Mouse (Mus musculus): Measurements from ENCODE around the gene Tbcd.

Gene Tbcd

DNA sequence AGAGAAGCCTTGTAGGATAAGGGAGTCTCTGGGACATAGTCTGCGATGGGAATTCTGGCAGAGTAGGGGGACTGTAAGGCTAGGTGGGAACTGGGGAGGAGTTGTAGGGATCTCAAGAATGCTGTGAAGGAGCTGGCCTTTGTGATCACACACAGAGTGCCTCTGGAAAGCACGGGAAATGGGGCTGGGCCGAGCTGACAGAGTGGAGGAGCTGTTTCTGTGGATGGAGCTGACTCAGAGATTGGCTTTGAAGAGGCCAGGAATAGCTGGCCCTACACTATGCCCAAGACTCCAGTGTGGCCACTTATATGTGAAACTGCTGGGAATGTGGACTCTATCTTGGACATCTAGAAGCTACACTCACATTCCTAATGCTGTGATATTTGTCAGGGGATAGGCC, 84.8 kb downstream of the Tbcd start:
- DNase-seq (ENCODE audit: low spot score in 2 of 2) = no peak

DNA sequence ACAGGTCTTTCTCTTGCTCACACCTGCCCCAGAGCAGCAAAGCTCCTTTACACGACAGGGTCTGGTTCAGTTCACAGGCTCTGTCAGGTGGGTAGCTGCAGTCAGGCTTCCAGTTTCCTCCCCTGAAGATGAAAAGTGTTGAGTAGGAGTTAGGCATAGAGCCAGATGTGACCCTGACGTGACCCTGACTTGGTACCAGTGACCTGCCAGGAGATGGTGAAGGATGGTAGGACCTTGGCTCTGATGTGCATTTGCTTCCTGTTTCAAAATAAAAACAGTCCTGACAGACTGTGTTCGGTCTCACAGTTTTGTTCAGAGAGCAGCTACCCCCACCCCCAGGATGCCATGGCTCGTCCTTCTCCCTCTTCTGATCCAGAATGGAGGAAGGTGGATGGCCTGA, 90.7 kb downstream of the Tbcd start:
- no peak for DNase-seq (ENCODE audit: low spot score in 2 of 2)

DNA sequence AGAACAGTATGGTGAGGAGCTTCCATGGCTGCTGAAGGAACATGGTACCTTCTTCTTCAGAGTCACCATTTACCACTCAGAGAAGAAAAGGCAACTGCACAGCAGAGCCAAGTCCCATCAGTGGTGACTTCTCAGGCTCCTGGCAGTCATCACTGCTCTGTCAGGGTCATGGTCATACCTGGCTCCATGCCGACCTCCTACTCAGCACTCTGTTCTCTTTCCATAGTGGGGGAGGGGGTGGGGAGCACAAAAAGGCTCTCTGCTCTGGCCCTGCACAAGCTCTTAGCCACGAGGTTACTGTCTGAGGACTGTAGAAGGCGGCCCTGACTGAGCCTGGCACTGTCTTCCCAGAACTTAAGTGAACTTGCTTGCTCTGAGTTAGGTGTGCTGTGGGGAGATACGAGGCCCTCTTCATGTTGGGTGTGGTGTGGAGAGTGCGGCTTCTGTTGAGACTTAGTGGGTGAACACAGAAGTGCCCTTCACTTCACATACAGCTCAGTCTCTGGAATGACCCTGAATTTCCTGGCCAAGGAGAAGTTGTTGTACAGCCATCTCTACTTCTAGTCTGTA, 91.6 kb downstream of the Tbcd start:
- DNase-seq (ENCODE audit: low spot score in 2 of 2) = no peak

DNA sequence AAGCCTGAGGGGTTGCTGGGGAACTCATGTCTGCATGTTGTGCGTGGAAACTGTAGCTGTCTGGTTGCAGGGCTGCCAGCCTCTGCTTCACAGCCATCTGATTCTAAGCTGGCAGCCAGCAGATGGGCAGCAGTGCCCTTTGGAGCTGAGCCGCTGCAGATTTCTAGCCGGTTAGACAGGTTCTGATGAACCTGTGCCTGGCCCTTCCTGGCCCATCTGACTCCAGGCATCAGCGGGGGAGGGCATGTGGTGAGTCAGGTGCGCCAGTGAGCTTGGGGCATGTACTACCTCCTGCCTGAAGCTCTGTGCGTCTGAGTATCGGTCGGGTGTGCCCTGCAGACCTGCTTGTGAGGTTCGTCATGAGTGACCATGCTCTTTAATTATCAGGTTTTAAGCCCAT, 92.2 kb downstream of the Tbcd start:
- no peak for DNase-seq (ENCODE audit: low spot score in 2 of 2)

DNA sequence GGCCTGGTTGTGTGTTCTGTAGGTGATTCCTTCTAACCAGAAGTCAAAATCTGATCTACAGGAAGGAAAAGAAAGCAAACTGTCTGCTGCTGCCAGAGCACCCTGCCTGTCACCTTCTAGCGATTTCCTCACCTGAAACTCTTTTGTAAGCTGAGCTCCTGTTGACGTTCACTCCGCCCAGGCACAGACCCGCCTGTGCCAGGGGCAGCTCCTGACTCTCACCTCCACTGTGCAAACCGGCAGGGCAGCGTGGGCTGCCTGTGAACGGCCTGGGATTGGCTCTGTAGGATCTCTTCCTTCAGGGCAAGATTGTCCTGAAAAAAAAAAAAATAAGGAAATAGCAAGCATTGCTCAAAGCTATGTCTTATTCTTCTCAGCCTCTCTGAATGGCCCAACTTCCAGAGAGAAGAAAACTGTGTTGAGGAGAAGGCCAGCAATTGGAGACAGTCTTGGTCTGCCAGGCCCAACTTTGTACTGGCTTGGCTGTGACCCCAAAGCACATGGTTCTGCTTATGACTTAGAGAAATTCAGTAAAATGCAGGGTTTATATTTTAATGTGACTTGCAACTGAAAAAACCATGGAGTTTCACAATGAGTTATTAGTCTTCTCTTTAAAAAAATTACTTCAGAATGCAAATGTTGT, 93.1 kb downstream of the Tbcd start:
- no peak for DNase-seq (ENCODE audit: low spot score in 2 of 2)

DNA sequence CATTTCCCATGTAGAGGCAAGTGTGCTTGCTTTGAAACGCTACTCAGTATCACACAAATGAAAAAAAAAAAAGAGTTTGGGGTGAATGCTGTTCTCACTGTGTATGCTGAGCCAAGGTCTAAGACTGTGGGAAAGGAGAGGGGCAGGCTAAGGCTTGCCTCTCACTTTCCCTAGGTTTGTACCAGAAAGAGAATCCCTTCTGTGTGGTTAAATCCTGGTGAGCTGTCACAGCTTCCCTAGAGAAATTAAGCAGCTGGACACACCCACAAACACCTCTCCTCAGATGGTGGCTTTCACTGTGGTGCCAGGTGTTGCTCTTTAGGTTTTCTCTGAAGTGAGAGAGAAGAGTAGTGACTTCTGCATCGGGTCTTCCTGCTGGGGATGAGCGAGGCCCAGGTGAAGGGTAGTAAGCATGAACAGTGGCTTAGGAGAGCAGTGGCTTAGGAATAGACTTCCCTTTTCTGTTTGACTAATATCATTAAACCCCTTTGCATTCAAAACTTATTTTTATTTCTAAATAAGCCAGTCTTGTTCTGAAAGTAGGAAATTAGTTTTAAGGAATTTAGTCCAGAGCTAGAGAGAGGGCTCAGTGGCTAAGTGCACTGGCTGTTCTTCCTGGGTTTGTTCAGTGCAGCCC, 93.8 kb downstream of the Tbcd start:
- DNase-seq (ENCODE audit: low spot score in 2 of 2) = no peak

DNA sequence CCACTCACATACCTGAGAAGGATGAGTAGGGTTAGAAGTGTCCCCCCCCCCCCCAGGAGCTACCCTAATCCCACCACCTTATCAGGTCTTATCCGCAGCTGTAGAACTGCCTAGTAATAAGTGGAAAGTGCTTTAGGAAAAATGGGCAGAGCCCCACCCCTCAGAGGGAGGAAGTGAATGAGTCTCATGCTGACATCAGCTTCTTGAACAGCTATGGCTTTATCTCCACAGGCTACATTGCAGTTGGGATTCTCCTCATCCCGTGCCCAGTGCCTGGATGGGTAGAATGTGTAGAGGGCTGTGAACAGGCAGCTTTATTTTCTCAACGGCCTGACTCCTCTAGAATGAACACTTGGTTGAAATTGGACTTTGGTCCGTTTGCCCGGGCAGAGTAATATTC, 95.5 kb downstream of the Tbcd start:
- no peak for DNase-seq (ENCODE audit: low spot score in 2 of 2)

DNA sequence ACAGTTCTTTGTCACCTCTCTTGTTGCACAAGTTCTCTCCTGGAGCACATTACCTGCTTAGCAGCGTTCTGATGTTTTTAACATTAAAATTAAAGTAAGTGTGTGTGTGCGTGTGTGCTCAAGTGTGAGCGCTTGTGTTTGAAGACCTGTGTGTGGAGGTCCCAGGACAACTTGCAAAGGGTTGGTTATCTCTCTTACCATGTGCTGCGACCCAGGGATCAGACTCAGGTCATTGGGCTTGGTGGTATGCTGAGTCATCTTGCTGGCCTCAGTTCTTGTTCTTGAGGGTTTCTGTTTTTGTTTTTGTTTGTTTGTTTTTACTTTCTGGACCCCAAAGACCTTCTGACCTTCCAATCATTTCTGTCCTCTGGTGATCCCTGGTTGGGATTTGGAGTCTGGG, 96.2 kb downstream of the Tbcd start:
- no peak for DNase-seq (ENCODE audit: low spot score in 2 of 2)

DNA sequence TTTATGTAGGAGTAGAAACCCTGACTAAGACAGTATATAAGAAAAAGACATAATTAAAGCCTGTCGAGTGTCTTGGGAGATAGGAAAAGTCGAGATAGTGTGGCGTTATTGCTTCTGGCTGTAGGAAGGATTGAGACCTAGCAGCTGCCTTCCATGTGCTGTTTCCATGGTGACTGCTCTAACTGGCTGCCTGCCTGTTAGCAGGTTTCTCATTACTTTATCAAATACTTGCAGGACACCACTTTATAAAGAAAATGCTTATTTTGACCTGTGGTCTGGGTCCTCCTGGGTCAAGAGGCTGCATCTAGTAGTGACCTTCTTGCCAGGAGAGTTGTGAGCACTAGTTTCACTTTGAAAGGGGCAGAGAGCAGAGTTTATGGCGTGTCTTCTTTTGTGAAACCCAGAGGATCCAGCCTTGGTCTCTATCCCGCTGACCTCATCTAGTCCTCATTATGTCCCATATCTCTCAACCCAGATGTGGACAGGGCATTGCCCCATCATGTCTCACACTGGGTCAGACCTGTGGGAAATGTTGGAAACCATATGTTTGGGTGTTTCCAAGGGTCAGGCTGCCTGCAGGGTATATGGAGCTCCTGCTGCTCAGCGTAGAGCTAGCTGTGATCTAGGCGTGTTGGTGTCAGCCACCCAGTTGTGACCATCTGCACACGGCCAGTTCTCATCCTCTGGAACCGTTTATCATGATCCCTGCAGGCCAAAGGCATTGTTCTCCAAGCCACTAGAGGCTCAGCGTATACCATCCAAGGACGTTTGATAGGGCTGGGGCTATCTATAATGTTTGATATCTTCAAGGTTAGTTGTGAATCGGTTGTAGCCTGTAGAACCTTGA, 97.5 kb downstream of the Tbcd start:
- DNase-seq (ENCODE audit: low spot score in 2 of 2) = no peak

DNA sequence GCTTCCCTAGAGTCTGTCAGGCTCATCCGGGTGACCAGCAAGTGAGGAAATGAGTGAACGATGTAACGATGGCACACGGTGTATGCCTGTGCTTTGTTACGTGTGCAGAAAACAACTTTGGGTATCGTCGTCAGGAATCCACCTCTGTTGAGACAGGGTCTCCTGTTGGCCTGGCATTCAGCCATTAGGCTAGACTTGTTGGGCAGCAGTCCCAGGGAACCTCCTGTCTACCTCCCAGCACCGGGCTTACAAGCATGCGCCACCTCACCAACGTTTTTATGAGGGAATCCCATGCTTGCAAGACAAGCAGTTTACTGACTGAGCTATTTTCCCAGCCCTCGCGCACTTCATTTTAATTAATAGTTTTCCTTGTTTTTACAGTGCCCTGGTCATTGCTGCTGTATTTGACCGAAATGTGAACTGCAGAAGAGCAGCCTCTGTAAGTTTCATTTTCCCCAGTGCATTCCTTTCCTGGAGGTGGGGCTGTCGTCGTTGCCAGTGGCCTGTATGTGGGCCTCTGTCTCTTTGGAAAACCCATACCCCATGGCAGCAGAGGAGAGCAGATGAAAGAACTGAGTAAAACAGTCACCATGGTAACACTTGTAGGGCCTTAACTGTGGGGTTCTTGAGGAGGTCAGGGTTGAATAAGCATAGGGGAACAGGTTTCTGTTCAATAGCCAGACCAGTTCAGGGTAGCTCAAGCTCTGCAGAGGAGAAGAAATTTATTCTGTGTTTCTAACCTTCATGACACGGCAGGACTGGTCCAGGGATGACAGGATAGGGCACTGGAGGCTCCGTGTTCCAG, 98.3 kb downstream of the Tbcd start:
- no peak for DNase-seq (ENCODE audit: low spot score in 2 of 2)

DNA sequence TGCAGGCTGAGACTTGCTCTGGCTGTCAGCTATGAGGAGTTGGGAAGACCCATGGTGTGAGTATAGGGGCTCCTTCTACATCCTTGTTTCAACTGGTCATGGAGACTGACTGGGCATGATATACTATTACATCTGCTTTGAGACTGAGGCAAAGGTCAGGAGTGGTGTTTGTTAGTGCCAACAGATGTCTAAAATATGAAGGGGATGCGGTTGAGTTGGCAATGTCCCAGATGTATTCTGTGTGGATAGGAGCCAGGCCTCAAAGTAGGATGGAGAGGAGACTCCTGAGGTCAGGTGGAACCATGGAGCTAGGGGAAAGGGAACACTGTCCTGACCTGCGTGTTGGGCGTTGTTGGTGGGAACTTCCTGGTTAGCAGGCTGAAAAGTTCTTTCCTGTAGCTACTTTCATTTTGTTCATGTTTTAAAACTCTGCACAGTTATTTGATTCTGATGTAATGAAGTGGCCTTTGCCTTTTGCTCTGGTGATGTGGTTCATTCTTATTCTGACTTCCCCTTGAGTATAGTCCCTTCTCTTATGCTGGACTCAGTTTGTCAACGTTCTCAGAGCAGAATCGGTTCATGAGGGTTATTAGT, 99.6 kb downstream of the Tbcd start:
- no peak for DNase-seq (ENCODE audit: low spot score in 2 of 2)

DNA sequence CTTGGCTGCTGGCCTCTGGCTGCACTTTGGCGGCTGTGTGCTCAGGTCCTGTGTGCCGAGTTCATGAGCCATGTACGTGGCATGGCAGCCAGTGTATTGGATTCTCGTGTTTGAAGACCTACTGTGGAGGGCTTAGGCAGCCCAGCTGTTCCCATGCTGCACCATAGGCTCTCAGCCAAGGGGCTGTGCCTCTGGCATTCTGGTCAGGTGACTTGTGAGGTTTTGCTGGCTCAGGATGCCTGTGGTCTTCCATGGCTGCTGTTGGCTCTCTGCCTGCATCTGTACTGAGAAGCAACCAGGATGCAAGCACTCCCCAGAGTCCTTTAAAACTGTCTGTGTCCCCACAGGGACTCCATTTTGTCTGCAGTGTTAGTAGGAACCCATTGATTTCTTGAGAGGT, 100.4 kb downstream of the Tbcd start:
- no peak for DNase-seq (ENCODE audit: low spot score in 2 of 2)

DNA sequence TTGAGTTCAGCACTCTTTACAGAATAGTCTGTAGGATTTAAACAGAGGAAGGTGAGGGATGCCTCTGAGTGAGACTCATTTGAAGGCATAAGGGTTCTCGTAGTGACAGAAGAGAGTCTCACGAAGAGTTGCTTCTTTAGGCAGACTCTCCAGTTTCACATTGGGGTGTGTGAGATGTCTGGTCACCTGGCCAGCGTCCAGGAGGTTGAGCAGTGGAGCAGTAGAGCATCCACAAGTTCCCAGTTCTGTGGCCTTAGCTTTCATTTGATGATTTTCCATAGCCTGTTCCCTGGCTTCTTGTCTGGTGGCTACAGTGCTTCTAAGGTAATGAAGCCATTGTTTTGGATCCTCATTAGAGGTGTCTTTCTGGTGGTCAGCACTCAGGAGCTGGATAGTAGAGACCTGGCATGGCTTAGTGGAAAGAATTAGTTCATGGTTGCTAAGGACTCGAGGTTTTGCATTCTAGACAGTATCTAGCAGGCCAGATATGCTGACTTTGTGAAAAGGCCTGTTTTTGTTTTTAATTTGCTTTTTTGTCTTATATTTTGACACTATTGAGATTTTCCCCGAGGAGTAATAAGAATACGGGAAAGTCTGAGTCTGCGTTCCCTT, 101.2 kb downstream of the Tbcd start:
- no peak for DNase-seq (ENCODE audit: low spot score in 2 of 2)

DNA sequence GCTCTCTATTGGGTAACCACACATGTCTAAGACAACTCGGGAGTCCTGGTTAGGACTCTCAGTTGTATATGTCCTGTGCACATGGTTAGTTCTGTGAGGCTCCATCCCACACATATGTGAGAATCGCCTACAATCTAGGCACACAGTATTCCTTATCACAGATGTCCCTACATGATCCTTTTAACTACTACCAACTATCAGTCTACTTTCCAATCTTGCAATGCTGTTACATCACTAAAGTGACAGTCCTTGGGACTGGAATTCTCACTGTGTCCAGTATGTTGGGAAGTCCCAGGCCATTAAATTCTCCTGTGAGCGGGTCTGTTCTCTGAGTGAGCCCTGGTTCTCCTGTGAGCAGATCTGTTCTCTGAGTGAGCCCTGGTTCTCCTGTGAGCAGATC, 101.7 kb downstream of the Tbcd start:
- no peak for DNase-seq (ENCODE audit: low spot score in 2 of 2)

DNA sequence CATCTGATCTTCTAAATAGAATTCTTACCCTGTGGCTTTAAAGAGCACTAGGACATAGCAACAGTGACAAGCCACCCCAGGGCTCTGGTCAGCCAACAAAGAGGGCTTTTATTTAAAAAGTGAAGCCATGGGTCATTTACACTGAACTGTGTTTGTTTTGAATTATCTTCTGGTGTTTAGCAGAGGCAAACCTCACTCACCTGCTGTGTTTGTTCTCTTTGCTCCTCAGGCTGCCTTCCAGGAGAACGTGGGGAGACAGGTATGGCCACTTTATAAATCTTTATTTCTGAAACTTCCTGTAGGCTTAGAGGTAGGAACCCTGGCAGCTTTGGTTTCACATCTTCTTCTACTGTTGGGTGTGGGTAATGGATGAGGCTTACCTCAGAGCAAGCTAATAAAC, 105.0 kb downstream of the Tbcd start:
- DNase-seq (ENCODE audit: low spot score in 2 of 2) = no peak

DNA sequence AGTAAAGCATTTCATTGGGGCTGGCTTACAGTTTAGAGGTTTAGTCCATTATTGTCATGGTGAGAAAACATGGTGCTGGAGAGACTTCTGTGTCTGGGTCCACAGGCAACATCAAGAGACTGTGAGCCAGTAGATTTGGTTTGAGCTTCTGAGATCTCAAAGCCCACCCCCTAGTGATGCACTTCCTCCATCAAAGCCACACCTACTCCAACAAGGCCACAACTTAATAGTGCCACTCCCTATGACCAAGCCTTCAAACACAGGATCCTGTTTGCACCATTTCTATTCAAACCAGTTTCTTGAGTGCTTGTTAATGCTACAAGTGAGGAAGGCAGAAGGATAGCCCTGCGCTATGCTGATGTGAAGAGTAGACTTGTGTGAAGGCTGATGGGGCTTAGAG, 106.2 kb downstream of the Tbcd start:
- DNase-seq (ENCODE audit: low spot score in 2 of 2) = no peak

DNA sequence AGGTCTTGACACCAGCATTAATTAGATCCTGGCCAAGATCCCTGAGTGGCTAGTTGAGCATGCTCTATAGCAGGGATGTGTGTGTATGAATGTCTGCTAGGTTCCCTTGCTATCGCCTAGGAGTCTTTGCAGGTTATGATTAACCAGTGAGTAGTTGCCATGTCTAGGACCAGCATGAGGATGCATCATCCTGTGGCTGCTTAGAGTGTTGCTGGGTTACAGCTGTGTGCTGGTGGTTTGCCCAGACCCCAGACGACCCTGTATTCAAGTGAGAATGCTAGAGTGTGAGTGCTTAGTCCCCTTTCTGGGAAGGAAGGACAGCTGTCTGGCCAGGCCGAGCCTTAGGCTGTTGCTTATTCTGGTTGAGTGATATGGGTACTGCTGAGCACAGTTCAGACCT, 106.8 kb downstream of the Tbcd start:
- no peak for DNase-seq (ENCODE audit: low spot score in 2 of 2)

DNA sequence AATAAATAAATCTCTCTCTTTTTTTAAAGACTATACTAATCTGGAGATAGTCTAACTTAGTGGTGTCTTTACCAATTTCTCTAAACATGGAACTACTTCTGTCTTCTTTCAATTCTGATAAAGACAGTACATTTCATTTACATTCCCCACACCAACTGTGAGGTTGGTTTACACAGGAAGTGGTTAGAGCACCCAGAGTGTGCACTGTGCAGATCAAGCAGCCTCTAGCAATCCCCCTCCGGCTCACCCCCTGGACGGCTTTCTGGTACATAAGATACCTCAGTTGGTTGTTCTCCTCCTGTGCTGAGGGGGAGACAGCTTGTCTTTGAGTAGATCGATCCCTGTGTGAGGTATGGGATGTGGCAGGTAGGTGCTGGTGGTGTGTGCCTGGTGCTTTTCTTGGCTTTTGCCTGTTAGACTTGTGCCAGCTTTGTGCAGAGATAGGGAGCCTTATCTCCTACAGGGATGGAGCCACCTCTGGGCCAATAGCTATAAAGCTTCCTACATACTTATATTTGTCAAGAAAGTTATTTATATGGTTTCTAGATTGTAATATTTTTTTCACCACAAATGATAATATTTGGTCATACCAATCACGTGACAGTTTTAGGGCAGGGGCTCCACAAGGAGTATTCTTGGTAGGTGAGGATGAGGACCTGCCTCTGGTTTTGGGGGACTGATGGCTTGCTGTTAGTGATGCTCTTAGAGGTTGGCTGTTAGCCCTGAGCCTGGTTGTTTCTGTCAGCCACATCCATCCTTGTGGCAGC, 108.0 kb downstream of the Tbcd start:
- DNase-seq (ENCODE audit: low spot score in 2 of 2) = no peak

DNA sequence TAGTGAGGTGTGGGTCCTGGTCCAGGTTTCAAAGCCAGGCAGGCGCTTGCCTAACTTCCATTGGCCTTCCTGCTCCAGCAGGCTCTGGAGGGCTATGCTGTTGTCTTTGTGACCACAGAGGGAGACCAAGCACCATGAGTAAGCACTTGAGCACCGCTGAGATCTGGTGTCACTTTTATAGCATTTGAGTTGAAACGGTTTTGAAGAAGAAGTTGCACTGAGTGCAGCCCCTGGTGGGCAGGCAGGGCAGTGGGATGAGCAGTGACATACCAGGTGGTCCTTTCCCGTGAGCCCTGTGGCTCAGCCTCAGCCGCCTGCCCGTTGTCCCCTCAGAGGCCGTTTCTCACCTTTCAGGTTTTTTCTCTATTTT, 108.5 kb downstream of the Tbcd start:
- DNase-seq (ENCODE audit: low spot score in 2 of 2) = no peak

DNA sequence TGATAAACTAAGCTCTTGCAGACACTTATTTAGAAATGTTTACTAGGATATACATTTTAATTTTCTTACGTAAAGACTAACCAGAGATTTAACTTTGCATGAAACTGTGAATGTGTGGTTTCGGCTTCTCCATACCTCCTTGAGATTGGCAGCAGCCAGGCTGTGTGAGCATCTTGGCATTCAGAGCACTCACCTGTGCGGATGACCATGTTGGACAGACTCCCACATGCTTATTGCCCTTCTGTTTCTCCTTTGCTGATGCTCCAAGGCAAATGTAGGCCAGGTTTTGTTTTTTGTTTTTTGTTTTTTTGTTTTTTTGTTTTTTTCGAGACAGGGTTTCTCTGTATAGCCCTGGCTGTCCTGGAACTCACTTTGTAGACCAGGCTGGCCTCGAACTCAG, 111.6 kb downstream of the Tbcd start:
- no peak for DNase-seq (ENCODE audit: low spot score in 2 of 2)
